Mouse (Mus musculus) embryonic fibroblast, embryonic 13.5 days (primary cell): ENCODE measurements around the gene Apol10a. TPM values are rescaled to one million over a fixed set of nuclear protein-coding genes. Genes with fewer than 3 reads are reported as not detected.
"Not testable (repeated sequence)": the region's sequence is repeated elsewhere in the genome, so short reads cannot be mapped to it uniquely, and the experiment has no call there.

Experiments
- H3K27ac ChIP-seq: 2 replicates; pipeline ENCODE4 v1.5.1; 2012; ENCODE audit warnings: low read length, control low read depth, inconsistent platforms; ENCODE audit not compliant: insufficient read depth
- H3K4me1 ChIP-seq: 2 replicates; pipeline ENCODE4 v1.6.1; 2011; ENCODE audit warnings: low read length; ENCODE audit not compliant: control insufficient read depth, insufficient read depth
- H3K4me3 ChIP-seq: 2 replicates; pipeline ENCODE4 v1.5.1; 2011; ENCODE audit warnings: mild to moderate bottlenecking, control low read depth, low read length; ENCODE audit not compliant: insufficient read depth
- CTCF ChIP-seq: IDR thresholded peaks from 2 replicates; pipeline ENCODE4 v1.5.1; 2011; ENCODE audit warnings: mild to moderate bottlenecking, control low read depth, low read length, moderate library complexity, borderline replicate concordance; ENCODE audit not compliant: insufficient read depth
- POLR2A ChIP-seq: IDR thresholded peaks from 2 replicates; pipeline ENCODE4 v1.6.1; 2011; ENCODE audit warnings: low read depth, mild to moderate bottlenecking, control low read depth, low read length, moderate library complexity
- polyA plus RNA-seq: library from polyadenylated mRNA; stranded (reverse); fragments of >200 nt; gene quantifications from 2 replicates; pipeline ENCODE4 v1.2.4, GENCODE M21; 2011; ENCODE audit warnings: low read depth; ENCODE audit not compliant: missing spikeins, insufficient read length

Apol10a gene
- polyA plus RNA-seq, 1 experiment: not detected

- not testable (repeated sequence) for H3K4me1 ChIP-seq, H3K27ac ChIP-seq, H3K4me3 ChIP-seq
- TF ChIP-seq CTCF: 0 out of 2 replicates have a peak, but pooled peaks have one; percentile 50
These were observed 46.5 kb downstream of the Apol10a start for GRCm38 (mm10) chr15:77523186-77523843.

DNA sequence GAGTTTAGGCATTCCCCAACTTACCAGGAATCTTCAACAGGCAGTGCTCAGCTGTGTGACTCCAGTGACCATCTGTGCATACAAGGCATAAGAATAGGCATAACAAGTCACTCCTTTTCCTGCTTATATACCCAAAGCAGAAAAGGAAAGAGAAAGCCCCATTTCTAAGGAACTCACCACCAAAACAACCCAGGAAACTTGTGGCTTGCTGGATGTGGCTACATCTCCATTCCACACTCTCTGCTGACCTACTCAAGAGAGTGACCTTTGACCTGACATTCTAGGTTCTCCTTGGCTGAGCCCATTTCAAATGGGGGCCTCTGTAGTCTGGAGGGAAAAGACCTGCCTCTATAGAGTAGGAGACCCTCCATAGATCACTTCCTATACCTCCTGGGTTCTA lies 56.4 kb downstream of the Apol10a start, which contains the start of gene Apol7c:
TSS of gene Apol7c (minus strand) at position 101 of the 400 bp plus-strand sequence.
- no peak within 1 kb of the TSS for H3K4me3 ChIP-seq
- no peaks in the 10 kb centered on the region for H3K4me1 ChIP-seq
- TF ChIP-seq CTCF (no peak), POLR2A (no peak)
- no peak within 1 kb of the TSS for H3K27ac ChIP-seq

DNA sequence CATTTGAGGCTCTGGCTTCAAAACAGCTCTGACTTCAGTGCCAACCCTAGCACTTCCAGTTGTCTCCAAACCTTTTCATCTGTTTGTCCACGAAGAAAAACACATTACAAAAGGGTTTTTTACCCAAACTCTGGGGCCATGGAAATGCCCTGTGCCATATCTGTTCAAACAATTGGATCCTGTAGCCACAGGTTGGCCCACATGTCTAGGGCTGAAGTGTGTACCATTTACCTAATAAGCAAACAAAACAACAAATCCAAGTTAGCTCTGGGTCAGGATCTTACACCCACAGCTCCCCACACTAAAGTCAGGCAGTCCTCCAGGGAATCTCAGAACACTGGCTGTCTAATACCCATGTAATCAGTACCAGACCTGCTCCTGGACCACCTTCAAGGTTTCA lies 62.4 kb downstream of the Apol10a start:
- not testable (repeated sequence) for H3K27ac ChIP-seq, H3K4me3 ChIP-seq, H3K4me1 ChIP-seq

Other genes with a start within 250 kb of the Apol10a start
- 228 and 253 TPM in 2 replicates for gene Rbfox2, start 170.0 kb upstream of the Apol10a start, polyA plus RNA-seq
- 0.76 and 1.3 TPM in 2 replicates for gene Apol7a, start 77.9 kb upstream of the Apol10a start, polyA plus RNA-seq
- gene Apol9a, start 65.9 kb upstream of the Apol10a start, polyA plus RNA-seq: 3.9 and 5.5 TPM in 2 replicates
- not detected in 2 replicates for gene Apol7b, start 29.6 kb upstream of the Apol10a start, polyA plus RNA-seq
- gene Apol11a, start 31.2 kb downstream of the Apol10a start, polyA plus RNA-seq: not detected in 2 replicates
- not detected in 2 replicates for gene Apol7c, start 56.3 kb downstream of the Apol10a start, polyA plus RNA-seq
- not detected in 2 replicates for gene 1700025B11Rik, start 84.8 kb downstream of the Apol10a start, polyA plus RNA-seq
- gene Apol10b, start 119.1 kb downstream of the Apol10a start, polyA plus RNA-seq: 0.30 and 0.48 TPM in 2 replicates
- not detected in 2 replicates for gene Gm36245, start 122.2 kb downstream of the Apol10a start, polyA plus RNA-seq
- gene Apol11b, start 166.2 kb downstream of the Apol10a start, polyA plus RNA-seq: not detected in 2 replicates
- gene Apol7e, start 221.8 kb downstream of the Apol10a start, polyA plus RNA-seq: not detected in 2 replicates